Mouse (Mus musculus) small intestine, adult 2 months (tissue): ENCODE measurements around the gene Hsdl2. TPM values are rescaled to one million over a fixed set of nuclear protein-coding genes. Genes with fewer than 3 reads are reported as not detected.

Experiments used
- H3K27ac ChIP-seq: fragments of 200-500 bp; 2 replicates; pipeline ENCODE4 v1.5.1; 2012; ENCODE audit warnings: low read depth, low read length, control low read depth, inconsistent platforms; ENCODE audit not compliant: insufficient read depth
- H3K27me3 ChIP-seq: fragments of 200-500 bp; 2 replicates; pipeline ENCODE4 v1.6.1; 2012; ENCODE audit warnings: mild to moderate bottlenecking, moderate library complexity, low read length, inconsistent platforms; ENCODE audit not compliant: control insufficient read depth, insufficient read depth
- H3K36me3 ChIP-seq: fragments of 200-500 bp; 2 replicates; pipeline ENCODE4 v1.6.1; 2012; ENCODE audit warnings: mild to moderate bottlenecking, low read length, control low read depth, inconsistent platforms; ENCODE audit not compliant: control insufficient read depth, insufficient read depth
- H3K4me1 ChIP-seq: fragments of 200-500 bp; 2 replicates; pipeline ENCODE4 v1.6.1; 2012; ENCODE audit warnings: low read length, inconsistent platforms, mixed read lengths; ENCODE audit not compliant: control insufficient read depth, insufficient read depth, insufficient read length
- H3K4me3 ChIP-seq: fragments of 200-500 bp; 2 replicates; pipeline ENCODE4 v1.5.1; 2012; ENCODE audit warnings: low read depth, mild to moderate bottlenecking, control low read depth, inconsistent platforms, low read length, moderate library complexity
- CTCF ChIP-seq: fragments of 200-500 bp; IDR thresholded peaks from 2 replicates; pipeline ENCODE4 v1.5.1; 2012; ENCODE audit warnings: low read depth, mild to moderate bottlenecking, control low read depth, inconsistent platforms, low read length, moderate library complexity, mixed read lengths; ENCODE audit not compliant: insufficient replicate concordance, insufficient read length; ENCODE audit errors: extremely low read depth
- POLR2A ChIP-seq: fragments of 200-500 bp; IDR thresholded peaks from 2 replicates; pipeline ENCODE4 v1.6.1; 2012; ENCODE audit warnings: low read depth, mild to moderate bottlenecking, control low read depth, inconsistent platforms, low read length, moderate library complexity
- WGBS: fragments of 180-500 bp; shearing (Covaris S2); methylation state at CpG from one replicate; pipeline ENCODE4 v1.1.7; 2018; 5-methylcytosine and 5-hydroxymethylcytosine counted together
- polyA plus RNA-seq: library from polyadenylated mRNA; depleted of rRNA; stranded (reverse); fragments of >200 nt; gene quantifications from 2 replicates; pipeline ENCODE4 v1.2.3, GENCODE M21; 2012

Gene Hsdl2
- polyA plus RNA-seq, 1 experiment, result 3.8 TPM

- Histone ChIP-seq H3K4me1 (peaks cover 2% of the 10 kb centered on the region; the same call in 1 of the 2 replicates), H3K36me3 (no peaks in the 10 kb centered on the region), H3K27ac (no peak overlapping the region), H3K27me3 (no peaks in the 10 kb centered on the region), H3K4me3 (no peak overlapping the region)
- WGBS, result 75% methylated on average over 11 of the region's 11 CpGs
- no peak for TF ChIP-seq POLR2A
- no peak for TF ChIP-seq CTCF
Observed at GRCm38 (mm10) chr4:59575184-59575958, 6.0 kb upstream of the Hsdl2 start.

- no peaks in the 10 kb centered on the region for H3K36me3 ChIP-seq
- TF ChIP-seq POLR2A, result no peak
- TF ChIP-seq CTCF, result no peak
- peak overlapping the region; percentile 91 for H3K4me3 ChIP-seq
- H3K4me1 ChIP-seq, result peaks cover 6% of the 10 kb centered on the region; the same call in 1 of the 2 replicates
- peak overlapping the region; percentile 69 for H3K27ac ChIP-seq
- WGBS, result under 1% methylated on average over 23 of the region's 23 CpGs
- H3K27me3 ChIP-seq, result no peaks in the 10 kb centered on the region
Observed at GRCm38 (mm10) chr4:59580495-59581281, 675 bp upstream of the Hsdl2 start.

- TF ChIP-seq CTCF (no peak), POLR2A (no peak)
- Histone ChIP-seq H3K4me1 (peaks cover 6% of the 10 kb centered on the region; the same call in 1 of the 2 replicates), H3K27ac (no peak overlapping the region), H3K27me3 (no peaks in the 10 kb centered on the region), H3K36me3 (no peaks in the 10 kb centered on the region), H3K4me3 (no peak overlapping the region; the same call in 1 of the 2 replicates)
- 11% methylated on average over 6 of the region's 6 CpGs for WGBS
Observed at GRCm38 (mm10) chr4:59582186-59582585, 823 bp downstream of the Hsdl2 start.

- 35% methylated on average over 5 of the region's 5 CpGs for WGBS
- TF ChIP-seq POLR2A, result no peak
- no peak for TF ChIP-seq CTCF
- Histone ChIP-seq H3K36me3 (no peaks in the 10 kb centered on the region), H3K4me3 (no peak overlapping the region), H3K27me3 (no peaks in the 10 kb centered on the region), H3K4me1 (peaks cover 6% of the 10 kb centered on the region; the same call in 1 of the 2 replicates), H3K27ac (no peak overlapping the region)
Observed at GRCm38 (mm10) chr4:59585097-59585496, 3.7 kb downstream of the Hsdl2 start.

GRCm38 (mm10) chr4:59587215-59587871, 6.0 kb downstream of the Hsdl2 start:
- Histone ChIP-seq H3K36me3 (no peaks in the 10 kb centered on the region), H3K27ac (no peak overlapping the region), H3K27me3 (no peaks in the 10 kb centered on the region), H3K4me3 (no peak overlapping the region), H3K4me1 (no peaks in the 10 kb centered on the region)
- no peak for TF ChIP-seq CTCF
- TF ChIP-seq POLR2A, result no peak
- 80% methylated on average over 2 of the region's 2 CpGs for WGBS

GRCm38 (mm10) chr4:59587872-59588226, 6.5 kb downstream of the Hsdl2 start:
- no peaks in the 10 kb centered on the region for H3K4me1 ChIP-seq
- H3K27ac ChIP-seq, result no peak overlapping the region
- H3K36me3 ChIP-seq, result no peaks in the 10 kb centered on the region
- H3K27me3 ChIP-seq, result no peaks in the 10 kb centered on the region
- H3K4me3 ChIP-seq, result no peak overlapping the region
- WGBS, result 96% methylated on average over 1 of the region's 1 CpGs
- TF ChIP-seq POLR2A, result no peak
- TF ChIP-seq CTCF, result no peak
